Mouse (Mus musculus): ENCODE measurements around the gene Il12rb1. TPM values are rescaled to one million over a fixed set of nuclear protein-coding genes. Genes with fewer than 3 reads are reported as not detected.

The Il12rb1 gene
- polyA plus RNA-seq, 1 experiment from 2014 or later, result 0.36 TPM

GRCm38 (mm10) chr8:70767503-70767902 is 40.7 kb upstream of the Il12rb1 start:
- H3K9me3 ChIP-seq, result no peaks in the 10 kb centered on the region
- H3K4me2 ChIP-seq, result no peak overlapping the region
- peaks cover 17% of the 10 kb centered on the region for H3K4me1 ChIP-seq
- no peak overlapping the region for H3K4me3 ChIP-seq
- H3K9ac ChIP-seq, result no peak overlapping the region
- H3K36me3 ChIP-seq (replicated peaks), result peaks cover 35% of the 10 kb centered on the region
- WGBS, result 82% methylated on average over 6 of the region's 6 CpGs
- no peak for ATAC-seq (replicated peaks)
- peaks cover 16% of the 10 kb centered on the region; the same call in 1 of the 2 replicates for H3K27me3 ChIP-seq (replicated peaks)
- H3K27ac ChIP-seq, result no peak overlapping the region

DNA sequence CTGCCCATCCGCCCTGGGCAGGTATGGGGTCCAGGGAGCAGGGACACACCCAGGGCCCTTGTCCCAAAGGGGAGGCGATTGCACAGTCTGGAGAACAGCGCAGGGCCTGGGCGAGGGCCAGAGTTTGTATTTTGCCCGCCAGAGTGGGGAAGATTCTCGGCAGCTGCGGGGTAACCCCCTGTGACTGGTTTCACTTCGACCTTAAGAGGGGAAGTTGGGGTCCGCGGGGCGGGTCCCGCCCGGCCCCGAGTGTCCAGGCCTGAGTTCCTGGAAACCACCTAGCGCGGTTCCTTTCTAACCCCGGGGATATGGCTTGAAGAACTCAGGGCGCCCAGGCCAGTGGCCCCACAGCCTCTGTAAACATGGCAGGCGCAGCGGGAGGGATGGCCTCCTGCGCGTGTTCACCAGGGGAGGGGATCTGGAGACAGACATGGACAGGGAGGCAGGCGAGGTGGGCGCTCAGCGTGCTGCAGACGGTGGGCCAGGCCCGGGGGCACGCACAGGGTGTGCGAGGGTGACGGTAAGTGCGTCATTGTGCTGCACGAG is 39.9 kb upstream of the Il12rb1 start:
- H3K9me3 ChIP-seq, result no peaks in the 10 kb centered on the region
- WGBS, result 96% methylated on average over 32 of the region's 32 CpGs
- peaks cover 35% of the 10 kb centered on the region for H3K36me3 ChIP-seq (replicated peaks)
- H3K4me1 ChIP-seq, result peaks cover 25% of the 10 kb centered on the region
- no peak overlapping the region for H3K4me2 ChIP-seq
- peaks cover 16% of the 10 kb centered on the region; the same call in 1 of the 2 replicates for H3K27me3 ChIP-seq (replicated peaks)
- no peak overlapping the region for H3K27ac ChIP-seq
- H3K9ac ChIP-seq, result no peak overlapping the region
- no peak; the same call in 1 of the 2 replicates for ATAC-seq (replicated peaks)
- H3K4me3 ChIP-seq, result no peak overlapping the region

GRCm38 (mm10) chr8:70768956-70769355 is 39.3 kb upstream of the Il12rb1 start:
- peaks cover 35% of the 10 kb centered on the region for H3K36me3 ChIP-seq (replicated peaks)
- 88% methylated on average over 16 of the region's 16 CpGs for WGBS
- peaks cover 32% of the 10 kb centered on the region for H3K4me1 ChIP-seq
- H3K9ac ChIP-seq, result no peak overlapping the region
- peak; percentile 20 for ATAC-seq (replicated peaks)
- no peaks in the 10 kb centered on the region for H3K9me3 ChIP-seq
- no peak overlapping the region for H3K4me3 ChIP-seq
- H3K4me2 ChIP-seq, result no peak overlapping the region
- H3K27me3 ChIP-seq (replicated peaks), result peaks cover 16% of the 10 kb centered on the region; the same call in 1 of the 2 replicates
- no peak overlapping the region for H3K27ac ChIP-seq

- ATAC-seq (replicated peaks), result peak; percentile 73
- 8% methylated on average over 26 of the region's 26 CpGs for WGBS
- Histone ChIP-seq H3K4me1 (peaks cover 36% of the 10 kb centered on the region), H3K4me3 (no peak overlapping the region), H3K27me3 (replicated peaks) (peaks cover 16% of the 10 kb centered on the region; the same call in 1 of the 2 replicates), H3K4me2 (no peak overlapping the region), H3K9me3 (no peaks in the 10 kb centered on the region), H3K36me3 (replicated peaks) (peaks cover 35% of the 10 kb centered on the region), H3K27ac (no peak overlapping the region), H3K9ac (no peak overlapping the region)
Measured at GRCm38 (mm10) chr8:70769359-70769758, 38.9 kb upstream of the Il12rb1 start.

DNA sequence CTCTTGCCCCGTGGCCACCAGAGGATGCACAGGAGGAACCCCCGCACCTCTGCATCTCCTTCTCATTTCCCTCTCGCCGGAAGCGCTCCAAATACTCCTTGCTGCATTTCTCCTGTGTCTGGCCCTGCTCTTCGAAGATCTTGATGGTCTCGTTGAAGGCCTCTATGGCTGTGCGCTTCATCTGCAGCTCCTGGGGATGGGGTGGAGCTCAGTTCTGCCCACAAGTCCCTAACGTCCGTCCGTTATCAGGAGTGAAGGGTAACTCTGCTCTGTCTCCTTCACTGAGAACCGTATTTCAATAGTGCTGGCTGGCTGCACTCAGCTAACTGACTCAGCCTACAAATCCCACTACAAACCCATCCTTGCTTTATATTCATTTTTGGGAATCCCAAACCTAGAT is 38.4 kb upstream of the Il12rb1 start:
- H3K27ac ChIP-seq, result no peak overlapping the region
- H3K27me3 ChIP-seq (replicated peaks), result peaks cover 16% of the 10 kb centered on the region; the same call in 1 of the 2 replicates
- H3K9me3 ChIP-seq, result no peaks in the 10 kb centered on the region
- H3K9ac ChIP-seq, result no peak overlapping the region
- no peak overlapping the region for H3K4me2 ChIP-seq
- peaks cover 41% of the 10 kb centered on the region for H3K4me1 ChIP-seq
- H3K36me3 ChIP-seq (replicated peaks), result peaks cover 39% of the 10 kb centered on the region
- WGBS, result 79% methylated on average over 12 of the region's 12 CpGs
- ATAC-seq (replicated peaks), result no peak
- no peak overlapping the region for H3K4me3 ChIP-seq

DNA sequence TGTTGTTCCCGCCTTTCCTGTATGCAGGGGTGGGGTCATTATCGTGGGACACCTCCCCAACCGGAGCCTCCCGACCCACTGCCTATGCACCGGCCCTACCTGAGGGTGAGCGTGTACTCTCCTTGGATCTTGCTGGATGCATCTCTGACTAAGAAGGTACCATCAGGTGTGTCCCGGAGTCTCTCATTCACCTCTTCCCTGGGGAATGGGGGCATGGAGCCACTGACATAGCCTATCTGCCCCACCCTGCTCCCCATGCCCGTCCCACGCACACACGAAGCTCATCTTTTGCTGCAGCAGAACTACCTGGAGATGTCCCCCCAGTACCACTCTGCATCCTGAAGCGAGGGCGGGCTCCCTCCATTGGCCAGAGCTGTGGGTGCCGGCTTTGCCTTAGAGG is 37.5 kb upstream of the Il12rb1 start:
- Histone ChIP-seq H3K4me3 (no peak overlapping the region), H3K27ac (no peak overlapping the region), H3K4me2 (no peak overlapping the region), H3K36me3 (replicated peaks) (peaks cover 40% of the 10 kb centered on the region), H3K9me3 (no peaks in the 10 kb centered on the region), H3K27me3 (replicated peaks) (peaks cover 16% of the 10 kb centered on the region; the same call in 1 of the 2 replicates), H3K4me1 (peaks cover 45% of the 10 kb centered on the region), H3K9ac (no peak overlapping the region)
- WGBS, result 95% methylated on average over 13 of the region's 13 CpGs
- ATAC-seq (replicated peaks), result no peak

- no peak for ATAC-seq (replicated peaks)
- peaks cover 43% of the 10 kb centered on the region for H3K4me1 ChIP-seq
- no peaks in the 10 kb centered on the region for H3K9me3 ChIP-seq
- H3K36me3 ChIP-seq (replicated peaks), result peaks cover 40% of the 10 kb centered on the region
- no peak overlapping the region for H3K4me2 ChIP-seq
- peaks cover 16% of the 10 kb centered on the region; the same call in 1 of the 2 replicates for H3K27me3 ChIP-seq (replicated peaks)
- H3K27ac ChIP-seq, result no peak overlapping the region
- 89% methylated on average over 7 of the region's 7 CpGs for WGBS
- no peak overlapping the region for H3K9ac ChIP-seq
- no peak overlapping the region for H3K4me3 ChIP-seq
Measured at GRCm38 (mm10) chr8:70771217-70771616, 37.0 kb upstream of the Il12rb1 start.

GRCm38 (mm10) chr8:70772075-70772474 is 36.2 kb upstream of the Il12rb1 start:
- H3K9me3 ChIP-seq, result no peaks in the 10 kb centered on the region
- peaks cover 40% of the 10 kb centered on the region for H3K36me3 ChIP-seq (replicated peaks)
- no peak overlapping the region for H3K27ac ChIP-seq
- no peak overlapping the region for H3K4me3 ChIP-seq
- 95% methylated on average over 13 of the region's 13 CpGs for WGBS
- peaks cover 36% of the 10 kb centered on the region for H3K4me1 ChIP-seq
- ATAC-seq (replicated peaks), result no peak
- H3K27me3 ChIP-seq (replicated peaks), result peaks cover 11% of the 10 kb centered on the region; the same call in 1 of the 2 replicates
- H3K4me2 ChIP-seq, result no peak overlapping the region
- no peak overlapping the region for H3K9ac ChIP-seq

- Histone ChIP-seq H3K4me1 (peaks cover 41% of the 10 kb centered on the region), H3K27me3 (replicated peaks) (peaks cover 2% of the 10 kb centered on the region; the same call in 1 of the 2 replicates), H3K9me3 (no peaks in the 10 kb centered on the region), H3K4me2 (no peak overlapping the region), H3K9ac (no peak overlapping the region), H3K36me3 (replicated peaks) (peaks cover 35% of the 10 kb centered on the region), H3K27ac (0 out of 2 replicates have a peak overlapping the region, but pooled peaks have one; percentile 13), H3K4me3 (no peak overlapping the region)
- WGBS, result 89% methylated on average over 9 of the region's 9 CpGs
- no peak for ATAC-seq (replicated peaks)
Measured at GRCm38 (mm10) chr8:70772890-70773289, 35.4 kb upstream of the Il12rb1 start.

GRCm38 (mm10) chr8:70773410-70773809 is 34.8 kb upstream of the Il12rb1 start:
- ATAC-seq (replicated peaks), result no peak
- Histone ChIP-seq H3K27ac (peak overlapping the region; percentile 30; the same call in 1 of the 2 replicates), H3K36me3 (replicated peaks) (peaks cover 31% of the 10 kb centered on the region), H3K4me2 (peak overlapping the region; percentile 21; the same call in 1 of the 2 replicates), H3K4me3 (no peak overlapping the region), H3K9me3 (no peaks in the 10 kb centered on the region), H3K9ac (0 out of 2 replicates have a peak overlapping the region, but pooled peaks have one; percentile 19), H3K4me1 (peaks cover 46% of the 10 kb centered on the region), H3K27me3 (replicated peaks) (no peaks in the 10 kb centered on the region)
- WGBS, result 82% methylated on average over 5 of the region's 5 CpGs

- peaks cover 26% of the 10 kb centered on the region for H3K36me3 ChIP-seq (replicated peaks)
- WGBS, result 48% methylated on average over 9 of the region's 9 CpGs
- no peaks in the 10 kb centered on the region for H3K27me3 ChIP-seq (replicated peaks)
- H3K9me3 ChIP-seq, result no peaks in the 10 kb centered on the region
- H3K9ac ChIP-seq, result 0 out of 2 replicates have a peak overlapping the region, but pooled peaks have one; percentile 19
- H3K4me3 ChIP-seq, result no peak overlapping the region
- peaks cover 48% of the 10 kb centered on the region for H3K4me1 ChIP-seq
- no peak for ATAC-seq (replicated peaks)
- H3K27ac ChIP-seq, result peak overlapping the region; percentile 30
- H3K4me2 ChIP-seq, result peak overlapping the region; percentile 21; the same call in 1 of the 2 replicates
Measured at GRCm38 (mm10) chr8:70773833-70774232, 34.4 kb upstream of the Il12rb1 start.

- H3K4me1 ChIP-seq, result peaks cover 48% of the 10 kb centered on the region
- H3K27me3 ChIP-seq (replicated peaks), result no peaks in the 10 kb centered on the region
- peak overlapping the region; percentile 87; the same call in 1 of the 2 replicates for H3K4me2 ChIP-seq
- ATAC-seq (replicated peaks), result no peak
- 95% methylated on average over 18 of the region's 18 CpGs for WGBS
- no peak overlapping the region for H3K4me3 ChIP-seq
- H3K27ac ChIP-seq, result no peak overlapping the region
- 0 out of 2 replicates have a peak overlapping the region, but pooled peaks have one; percentile 8 for H3K9ac ChIP-seq
- peaks cover 28% of the 10 kb centered on the region for H3K36me3 ChIP-seq (replicated peaks)
- no peaks in the 10 kb centered on the region for H3K9me3 ChIP-seq
Measured at GRCm38 (mm10) chr8:70774740-70775139, 33.5 kb upstream of the Il12rb1 start.

- Histone ChIP-seq H3K27ac (no peak overlapping the region), H3K36me3 (replicated peaks) (peaks cover 31% of the 10 kb centered on the region), H3K4me1 (peaks cover 48% of the 10 kb centered on the region), H3K9me3 (no peaks in the 10 kb centered on the region), H3K9ac (peak overlapping the region; percentile 99), H3K27me3 (replicated peaks) (no peaks in the 10 kb centered on the region), H3K4me2 (peak overlapping the region; percentile 87), H3K4me3 (peak overlapping the region; percentile 90)
- WGBS, result 88% methylated on average over 5 of the region's 5 CpGs
- ATAC-seq (replicated peaks), result no peak
Measured at GRCm38 (mm10) chr8:70775227-70775626, 33.0 kb upstream of the Il12rb1 start.

Measured in midbrain, embryonic 15.5 days (tissue).